Mouse (Mus musculus) liver, embryonic 14.5 days (tissue): ENCODE measurements around the gene Iqce. TPM values are rescaled to one million over a fixed set of nuclear protein-coding genes. Genes with fewer than 3 reads are reported as not detected.

Experiments used
- ATAC-seq: fragments of 200-750 bp; cut with Nextera tagmentation; 2 replicates; pipeline ENCODE4 v1.8.0; 2017; ENCODE audit warnings: moderate number of reproducible peaks, mild to moderate bottlenecking, moderate library complexity; ENCODE audit not compliant: insufficient read depth
- DNase-seq, 3 experiments: peaks; one replicate each; pipeline ENCODE4 v3.0.0-alpha.2; 2012 to 2013; ENCODE audit warnings: low read depth in 3 of 3, low spot score in 3 of 3
- H3K27ac ChIP-seq: fragments of 300-500 bp; sonication (generic); 2 replicates; pipeline ENCODE4 v1.5.1; 2014; ENCODE audit warnings: moderate library complexity, mild to moderate bottlenecking, control low read depth, inconsistent platforms
- H3K27me3 ChIP-seq: fragments of 300-500 bp; sonication (generic); 2 replicates; pipeline ENCODE4 v1.6.1; 2014; ENCODE audit warnings: mild to moderate bottlenecking, low read length, moderate library complexity; ENCODE audit not compliant: control insufficient read depth, insufficient read depth
- H3K36me3 ChIP-seq: fragments of 300-500 bp; sonication (generic); replicated peaks from 2 replicates; pipeline ENCODE4 v1.6.1; 2014; ENCODE audit warnings: low read depth; ENCODE audit not compliant: control insufficient read depth, insufficient read depth
- H3K4me1 ChIP-seq, 2 experiments: fragments of 200-500 bp in 1 of 2; fragments of 300-500 bp in 1 of 2; sonication (generic) in 1 of 2; replicated peaks; 2 replicates each; pipeline ENCODE4 v1.6.1; 2012 to 2014; ENCODE audit warnings: antibody characterized with exemption in 1 of 2, inconsistent platforms in 1 of 2, low read length in 1 of 2; ENCODE audit not compliant: control insufficient read depth in 2 of 2, insufficient read depth in 2 of 2
- H3K4me2 ChIP-seq: fragments of 300-500 bp; sonication (generic); 2 replicates; pipeline ENCODE4 v1.6.1; 2014; ENCODE audit warnings: low read depth, mild to moderate bottlenecking, control low read depth, moderate library complexity
- H3K4me3 ChIP-seq, 2 experiments: fragments of 200-500 bp in 1 of 2; fragments of 300-500 bp in 1 of 2; sonication (generic) in 1 of 2; 2 replicates each; pipeline ENCODE4 v1.5.1; 2012 to 2014; ENCODE audit warnings: low read depth in 2 of 2, low read length in 2 of 2, mild to moderate bottlenecking in 2 of 2, control low read depth in 1 of 2, inconsistent platforms in 1 of 2, moderate library complexity in 1 of 2; ENCODE audit not compliant: insufficient read depth in 1 of 2
- H3K9ac ChIP-seq: fragments of 300-500 bp; sonication (generic); replicated peaks from 2 replicates; pipeline ENCODE4 v1.6.1; 2014; ENCODE audit warnings: mild to moderate bottlenecking, control low read depth, moderate library complexity
- H3K9me3 ChIP-seq: fragments of 300-500 bp; sonication (generic); 2 replicates; pipeline ENCODE4 v1.6.1; 2016; ENCODE audit warnings: low read length, mixed read lengths; ENCODE audit not compliant: control insufficient read depth
- CTCF ChIP-seq: IDR thresholded peaks from 2 replicates; pipeline ENCODE4 v1.5.1; 2016; ENCODE audit warnings: antibody characterized with exemption, low read depth, control low read depth
- EP300 ChIP-seq: IDR thresholded peaks from 2 replicates; pipeline ENCODE4 v1.6.1; 2016; ENCODE audit warnings: antibody characterized with exemption, low read depth
- WGBS: fragments of 180-500 bp; shearing (Covaris S2); extraction: QIAGEN DNeasy Blood & Tissue Kit; methylation state at CpG from one replicate; pipeline ENCODE4 v1.1.7; 2014; ENCODE audit not compliant: insufficient replicate concordance; 5-methylcytosine and 5-hydroxymethylcytosine counted together
- polyA plus RNA-seq, 2 experiments: library from polyadenylated mRNA; depleted of rRNA in 1 of 2; stranded (reverse) in 1 of 2; unstranded in 1 of 2; fragments of >200 nt; fragmentation: Nextera tagmentation in 1 of 2; extraction: Ambion mirVana in 1 of 2; gene quantifications; 2 replicates each; pipeline versions ENCODE4 v1.2.1 to v1.2.3; 2012 to 2014

The Iqce gene
- polyA plus RNA-seq, 2 experiments, result 3.4 to 3.8 TPM

GRCm38 (mm10) chr5:140623791-140624190, 78.4 kb downstream of the Iqce start:
- WGBS, result 50% methylated on average over 4 of the region's 4 CpGs
- H3K4me1 ChIP-seq, result no peaks in the 10 kb centered on the region
- ATAC-seq, result no peak

GRCm38 (mm10) chr5:140622978-140623670, 79.1 kb downstream of the Iqce start:
- no peak for TF ChIP-seq CTCF
- TF ChIP-seq EP300, result no peak
- DNase-seq, result no peak
- no peaks in the 10 kb centered on the region for H3K36me3 ChIP-seq

More at GRCm38 (mm10) chr5:140623791-140624190, 78.4 kb downstream of the Iqce start:
- Histone ChIP-seq H3K9ac (no peak overlapping the region), H3K27ac (no peak overlapping the region), H3K27me3 (no peaks in the 10 kb centered on the region), H3K4me2 (no peak overlapping the region), H3K36me3 (no peaks in the 10 kb centered on the region), H3K4me3 (no peak overlapping the region), H3K9me3 (no peaks in the 10 kb centered on the region)
- TF ChIP-seq CTCF (no peak), EP300 (no peak)
- no peak for DNase-seq

GRCm38 (mm10) chr5:140621517-140621916, 80.7 kb downstream of the Iqce start:
- Histone ChIP-seq H3K27me3 (no peaks in the 10 kb centered on the region), H3K27ac (no peak overlapping the region), H3K9me3 (no peaks in the 10 kb centered on the region), H3K4me3 (no peak overlapping the region), H3K4me1 (peaks cover 1 to 9% of the 10 kb centered on the region in 2 experiments; a peak in 3 of 4 replicates), H3K9ac (no peak overlapping the region), H3K4me2 (no peak overlapping the region), H3K36me3 (no peaks in the 10 kb centered on the region)
- TF ChIP-seq CTCF (peak; percentile 12; the same call in 1 of the 2 replicates), EP300 (no peak)
- no peak for ATAC-seq
- 65% methylated on average over 10 of the region's 10 CpGs for WGBS
- no peak for DNase-seq

More at GRCm38 (mm10) chr5:140622978-140623670, 79.1 kb downstream of the Iqce start:
- H3K9ac ChIP-seq, result no peak overlapping the region
- 0 out of 4 replicates have a peak, but pooled peaks cover 0 to 2% of the 10 kb centered on the region in 2 experiments for H3K4me1 ChIP-seq
- no peaks in the 10 kb centered on the region for H3K27me3 ChIP-seq
- H3K4me3 ChIP-seq, result no peak overlapping the region
- no peak for ATAC-seq
- H3K9me3 ChIP-seq, result no peaks in the 10 kb centered on the region
- H3K4me2 ChIP-seq, result no peak overlapping the region
- 85% methylated on average over 23 of the region's 23 CpGs for WGBS
- no peak overlapping the region for H3K27ac ChIP-seq

- Histone ChIP-seq H3K4me3 (no peak overlapping the region), H3K36me3 (no peaks in the 10 kb centered on the region), H3K9ac (no peak overlapping the region), H3K4me1 (peaks cover 6 to 13% of the 10 kb centered on the region in 2 experiments), H3K4me2 (no peak overlapping the region), H3K9me3 (no peaks in the 10 kb centered on the region), H3K27ac (no peak overlapping the region), H3K27me3 (no peaks in the 10 kb centered on the region)
- no peak for TF ChIP-seq EP300
- no peak for TF ChIP-seq CTCF
- WGBS, result 60% methylated on average over 9 of the region's 9 CpGs
- no peak for ATAC-seq
- no peak for DNase-seq
These were observed 81.1 kb downstream of the Iqce start for GRCm38 (mm10) chr5:140621092-140621491.

- H3K4me2 ChIP-seq, result no peak overlapping the region
- DNase-seq (no peak), ATAC-seq (no peak)
- H3K4me3 ChIP-seq, result no peak overlapping the region
- 40% methylated on average over 7 of the region's 7 CpGs for WGBS
- TF ChIP-seq EP300 (no peak), CTCF (no peak)
- H3K9ac ChIP-seq, result no peak overlapping the region
- H3K27ac ChIP-seq, result no peak overlapping the region
- no peaks in the 10 kb centered on the region for H3K27me3 ChIP-seq
- H3K4me1 ChIP-seq, result peaks cover 13 to 21% of the 10 kb centered on the region in 2 experiments
- no peaks in the 10 kb centered on the region for H3K9me3 ChIP-seq
- H3K36me3 ChIP-seq, result no peaks in the 10 kb centered on the region
These were observed 82.1 kb downstream of the Iqce start for GRCm38 (mm10) chr5:140619895-140620736.
